Mouse (Mus musculus) forebrain, embryonic 15.5 days (tissue): ENCODE measurements around the gene Nrl. TPM values are rescaled to one million over a fixed set of nuclear protein-coding genes. Genes with fewer than 3 reads are reported as not detected.

Experiments used
- ATAC-seq: fragments of 200-750 bp; cut with Nextera tagmentation; replicated peaks from 2 replicates; pipeline ENCODE4 v1.8.0; 2017; ENCODE audit warnings: mild to moderate bottlenecking, moderate TSS enrichment, moderate library complexity
- H3K27ac ChIP-seq: fragments of 300-500 bp; sonication (generic); replicated peaks from 2 replicates; pipeline ENCODE4 v1.5.1; 2015; ENCODE audit warnings: mild to moderate bottlenecking, inconsistent platforms
- H3K27me3 ChIP-seq: fragments of 300-500 bp; sonication (generic); 2 replicates; pipeline ENCODE4 v1.6.1; 2015; ENCODE audit warnings: inconsistent platforms
- H3K36me3 ChIP-seq: fragments of 300-500 bp; sonication (generic); 2 replicates; pipeline ENCODE4 v1.6.1; 2015; ENCODE audit warnings: mild to moderate bottlenecking, inconsistent platforms
- H3K4me1 ChIP-seq: fragments of 300-500 bp; sonication (generic); 2 replicates; pipeline ENCODE4 v1.6.1; 2015; ENCODE audit warnings: inconsistent platforms
- H3K4me2 ChIP-seq: fragments of 300-500 bp; sonication (generic); replicated peaks from 2 replicates; pipeline ENCODE4 v1.6.1; 2015; ENCODE audit warnings: mild to moderate bottlenecking, inconsistent platforms
- H3K4me3 ChIP-seq: fragments of 300-500 bp; sonication (generic); 2 replicates; pipeline ENCODE4 v1.5.1; 2015; ENCODE audit warnings: mild to moderate bottlenecking, inconsistent platforms
- H3K9ac ChIP-seq: fragments of 300-500 bp; sonication (generic); replicated peaks from 2 replicates; pipeline ENCODE4 v1.6.1; 2015; ENCODE audit warnings: mild to moderate bottlenecking, inconsistent platforms
- H3K9me3 ChIP-seq: fragments of 300-500 bp; sonication (generic); 2 replicates; pipeline ENCODE4 v1.6.1; 2016; ENCODE audit warnings: inconsistent platforms
- WGBS: fragments of 180-500 bp; shearing (Covaris S2); methylation state at CpG from one replicate; pipeline ENCODE4 v1.1.7; 2015; ENCODE audit warnings: mixed read lengths; 5-methylcytosine and 5-hydroxymethylcytosine counted together
- polyA plus RNA-seq: library from polyadenylated mRNA; unstranded; fragments of >200 nt; fragmentation: Nextera tagmentation; extraction: Ambion mirVana; gene quantifications from 2 replicates; pipeline ENCODE4 v1.2.1, GENCODE M21; 2015

Gene Nrl
- polyA plus RNA-seq, 1 experiment from 2014 or later: 0.09 TPM

DNA sequence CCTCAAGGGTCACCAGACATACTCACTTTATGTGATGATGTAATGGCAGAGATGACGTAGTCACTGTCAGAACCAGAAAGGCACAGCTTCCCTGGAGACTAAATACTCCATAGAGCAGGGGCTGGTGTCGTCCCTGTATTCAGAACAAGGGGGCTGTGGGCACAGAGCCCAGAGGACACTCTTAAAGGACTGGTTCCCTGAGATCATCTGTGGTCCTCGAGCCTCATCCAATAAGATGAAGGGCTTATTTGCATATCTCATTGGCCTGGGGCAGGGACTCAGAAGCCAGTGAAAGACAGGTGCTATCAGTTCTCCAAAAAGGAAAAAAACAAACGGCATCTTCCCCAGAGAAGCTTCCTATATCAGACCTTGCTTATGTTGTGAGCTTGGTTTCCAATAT is 719 bp downstream of the Nrl start:
- Histone ChIP-seq H3K9ac (no peak overlapping the region), H3K4me1 (peaks cover 16% of the 10 kb centered on the region), H3K9me3 (no peaks in the 10 kb centered on the region), H3K27ac (no peak overlapping the region), H3K36me3 (no peaks in the 10 kb centered on the region), H3K4me3 (no peak overlapping the region), H3K27me3 (no peaks in the 10 kb centered on the region; the same call in 1 of the 2 replicates), H3K4me2 (no peak overlapping the region)
- ATAC-seq: no peak
- 54% methylated on average over 4 of the region's 4 CpGs for WGBS

DNA sequence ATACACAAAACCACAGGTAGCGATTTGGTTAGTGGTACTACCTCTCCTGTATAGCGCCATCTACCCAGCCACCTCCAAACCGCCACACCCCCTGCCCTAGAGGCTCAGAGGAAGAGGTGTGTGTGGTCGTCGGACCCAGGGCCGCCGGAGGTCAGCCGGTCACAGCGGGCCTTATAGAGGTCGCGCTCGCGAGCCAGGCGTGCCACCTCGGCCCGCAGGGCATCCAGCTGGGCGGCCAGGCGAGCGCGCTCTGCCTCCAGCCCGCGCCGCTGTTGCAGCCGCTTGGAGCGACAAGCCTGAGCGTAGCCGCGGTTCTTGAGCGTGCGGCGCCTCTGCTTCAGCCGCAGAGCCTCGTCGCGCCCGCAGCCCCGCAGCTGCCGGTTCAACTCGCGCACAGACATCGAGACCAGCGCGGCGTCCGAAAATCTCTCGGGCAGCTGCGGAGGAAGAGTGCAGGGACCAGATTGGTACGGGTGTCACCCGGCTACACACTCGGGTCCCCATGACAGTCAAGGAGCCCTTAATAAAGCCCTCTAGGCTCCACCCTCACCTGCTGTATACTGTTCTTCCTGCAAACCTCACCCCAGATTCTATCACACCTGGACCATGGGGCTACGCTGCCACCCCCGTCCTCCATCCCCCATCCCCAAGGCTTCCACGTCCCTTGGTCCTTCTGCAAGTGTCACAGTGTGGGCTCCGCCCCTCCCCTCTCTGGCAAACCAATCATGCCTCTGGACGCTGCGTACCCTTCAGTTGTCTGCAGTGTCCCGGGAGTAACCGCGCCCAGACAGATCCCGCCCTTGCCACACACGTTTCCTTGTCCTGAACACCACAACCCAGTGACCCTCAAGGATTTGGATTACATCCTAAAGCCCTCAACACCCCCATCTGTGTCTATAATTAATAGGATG is 4.1 kb downstream of the Nrl start:
- Histone ChIP-seq H3K27me3 (no peaks in the 10 kb centered on the region; the same call in 1 of the 2 replicates), H3K36me3 (no peaks in the 10 kb centered on the region), H3K9ac (peak overlapping the region; percentile 55), H3K27ac (peak overlapping the region; percentile 62), H3K9me3 (no peaks in the 10 kb centered on the region), H3K4me1 (peaks cover 19% of the 10 kb centered on the region), H3K4me3 (peak overlapping the region; percentile 54), H3K4me2 (peak overlapping the region; percentile 91)
- ATAC-seq: peak; percentile 77
- WGBS: under 1% methylated on average over 61 of the region's 61 CpGs

DNA sequence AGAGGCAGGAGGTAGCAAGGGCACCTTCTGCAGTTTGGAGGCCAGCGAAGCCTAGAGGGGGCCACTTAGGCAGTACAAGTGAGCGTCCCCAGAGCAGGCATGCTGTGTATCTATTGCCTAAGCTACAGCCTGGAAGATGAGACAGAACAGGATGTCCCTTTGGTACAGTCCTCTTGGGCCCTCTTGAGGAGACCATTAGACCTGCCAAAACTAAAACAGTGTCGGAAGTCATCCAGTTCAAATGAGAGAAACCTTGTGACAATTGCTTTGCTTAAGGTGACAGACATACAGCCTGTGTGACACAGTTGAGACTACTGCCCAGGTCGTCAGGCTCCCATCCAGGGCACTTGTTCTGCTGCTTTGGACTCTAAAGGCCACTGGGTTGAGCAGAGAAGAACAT is 5.2 kb downstream of the Nrl start:
- no peak overlapping the region for H3K27ac ChIP-seq
- no peaks in the 10 kb centered on the region; the same call in 1 of the 2 replicates for H3K27me3 ChIP-seq
- no peak for ATAC-seq
- no peak overlapping the region for H3K9ac ChIP-seq
- H3K36me3 ChIP-seq: no peaks in the 10 kb centered on the region
- H3K4me1 ChIP-seq: peaks cover 19% of the 10 kb centered on the region
- H3K9me3 ChIP-seq: no peaks in the 10 kb centered on the region
- H3K4me2 ChIP-seq: no peak overlapping the region
- H3K4me3 ChIP-seq: no peak overlapping the region
- WGBS: 61% methylated on average over 4 of the region's 4 CpGs

DNA sequence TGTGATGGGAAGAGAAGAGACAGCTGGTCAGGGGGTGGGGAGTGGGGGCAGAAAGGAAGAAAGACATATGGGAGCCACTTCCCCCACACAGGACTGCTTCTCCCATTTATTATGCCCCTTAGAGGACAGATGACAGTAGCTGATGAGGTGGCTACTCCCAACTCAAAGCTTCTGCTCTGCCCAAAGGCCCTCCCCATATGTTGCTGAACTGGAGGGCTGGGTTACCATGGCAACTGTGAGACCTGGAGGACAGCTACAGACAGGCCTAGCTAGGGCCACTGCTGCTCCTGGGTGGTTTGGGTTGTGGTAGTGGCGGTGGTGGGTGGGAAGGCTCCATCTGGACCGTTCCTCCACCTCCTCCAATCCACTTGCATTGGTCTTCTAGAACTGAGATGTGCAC is 5.9 kb downstream of the Nrl start:
- WGBS: 60% methylated on average over 2 of the region's 2 CpGs
- no peaks in the 10 kb centered on the region; the same call in 1 of the 2 replicates for H3K27me3 ChIP-seq
- H3K9me3 ChIP-seq: no peaks in the 10 kb centered on the region
- no peaks in the 10 kb centered on the region for H3K36me3 ChIP-seq
- no peak overlapping the region for H3K27ac ChIP-seq
- H3K4me1 ChIP-seq: peaks cover 19% of the 10 kb centered on the region
- peak; percentile 18; the same call in 1 of the 2 replicates for ATAC-seq
- no peak overlapping the region for H3K9ac ChIP-seq
- H3K4me2 ChIP-seq: no peak overlapping the region
- H3K4me3 ChIP-seq: no peak overlapping the region

DNA sequence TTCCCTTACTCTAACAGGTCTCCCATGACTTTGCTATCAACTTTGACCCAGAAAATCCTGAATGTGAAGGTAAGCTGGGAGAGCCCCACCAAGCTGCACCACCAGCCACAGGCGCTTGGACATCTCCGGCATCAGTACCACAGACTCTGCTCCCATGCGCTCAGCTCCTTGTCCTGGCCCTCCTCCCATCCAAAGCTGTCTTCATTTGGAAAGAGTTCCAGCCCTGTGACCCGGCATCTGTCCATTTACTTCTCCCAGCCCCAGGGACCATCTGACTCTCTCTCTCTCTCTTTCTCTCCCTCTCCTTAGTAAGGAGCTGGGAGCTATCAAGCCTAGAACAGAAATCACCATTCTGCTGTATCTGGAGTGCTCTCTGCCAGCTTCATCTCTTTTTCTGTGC is 8.9 kb downstream of the Nrl start:
- WGBS: 88% methylated on average over 4 of the region's 4 CpGs
- no peak for ATAC-seq

DNA sequence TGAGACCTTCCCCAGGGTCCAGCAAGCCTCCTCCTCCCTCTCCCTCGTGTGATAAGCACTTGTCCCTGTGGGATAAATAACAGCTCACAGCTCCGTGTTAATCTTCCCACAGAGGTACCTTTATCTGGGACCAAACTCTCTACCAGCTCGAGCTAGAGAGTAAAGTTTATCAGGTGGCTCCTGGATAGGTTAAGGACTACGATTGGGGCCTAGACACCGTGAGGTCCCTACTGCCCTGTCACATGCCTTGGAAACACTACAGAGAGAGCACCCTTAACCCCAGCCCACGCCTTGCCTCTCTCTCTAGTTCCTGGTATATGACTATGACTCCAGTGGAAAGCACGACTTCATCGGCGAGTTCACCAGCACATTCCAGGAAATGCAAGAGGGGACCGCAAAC is 10.9 kb downstream of the Nrl start:
- no peak overlapping the region for H3K9ac ChIP-seq
- no peak overlapping the region for H3K4me3 ChIP-seq
- 74% methylated on average over 10 of the region's 10 CpGs for WGBS
- ATAC-seq: no peak
- H3K4me2 ChIP-seq: no peak overlapping the region
- H3K4me1 ChIP-seq: peaks cover 16% of the 10 kb centered on the region
- H3K27me3 ChIP-seq: no peaks in the 10 kb centered on the region
- no peaks in the 10 kb centered on the region for H3K9me3 ChIP-seq
- no peaks in the 10 kb centered on the region for H3K36me3 ChIP-seq
- H3K27ac ChIP-seq: no peak overlapping the region

More for the DNA sequence above, 8.9 kb downstream of the Nrl start:
- Histone ChIP-seq H3K27ac (no peak overlapping the region), H3K9ac (no peak overlapping the region), H3K4me2 (no peak overlapping the region), H3K4me3 (no peak overlapping the region), H3K9me3 (no peaks in the 10 kb centered on the region), H3K36me3 (no peaks in the 10 kb centered on the region), H3K4me1 (peaks cover 24% of the 10 kb centered on the region), H3K27me3 (no peaks in the 10 kb centered on the region)

GRCm38 (mm10) chr14:55511037-55511436 is 13.7 kb downstream of the Nrl start:
- Histone ChIP-seq H3K9me3 (no peaks in the 10 kb centered on the region), H3K27me3 (no peaks in the 10 kb centered on the region), H3K4me1 (peaks cover 14% of the 10 kb centered on the region), H3K4me2 (no peak overlapping the region), H3K4me3 (no peak overlapping the region), H3K36me3 (0 out of 2 replicates have a peak, but pooled peaks cover 2% of the 10 kb centered on the region), H3K27ac (no peak overlapping the region), H3K9ac (no peak overlapping the region)
- WGBS: 47% methylated on average over 7 of the region's 7 CpGs
- peak; percentile 30 for ATAC-seq

GRCm38 (mm10) chr14:55510125-55510731 is 14.6 kb downstream of the Nrl start, which contains the start of gene Cpne6:
Cpne6 (plus strand) TSS chr14:55510445.
- H3K4me3 ChIP-seq: no peak within 1 kb of the TSS
- H3K4me2 ChIP-seq: no peak within 1 kb of the TSS
- 0 out of 2 replicates have a peak, but pooled peaks cover 2% of the 10 kb centered on the region for H3K36me3 ChIP-seq
- ATAC-seq: 0 out of 2 replicates have a peak, but pooled peaks have one; percentile 20
- no peaks in the 10 kb centered on the region for H3K9me3 ChIP-seq
- H3K9ac ChIP-seq: no peak within 1 kb of the TSS
- no peaks in the 10 kb centered on the region for H3K27me3 ChIP-seq
- WGBS: 72% methylated on average over 20 of the region's 22 CpGs
- peaks cover 14% of the 10 kb centered on the region for H3K4me1 ChIP-seq
- no peak within 1 kb of the TSS for H3K27ac ChIP-seq

GRCm38 (mm10) chr14:55509540-55509939 is 15.2 kb downstream of the Nrl start:
- no peak overlapping the region for H3K9ac ChIP-seq
- no peaks in the 10 kb centered on the region for H3K27me3 ChIP-seq
- peaks cover 14% of the 10 kb centered on the region for H3K4me1 ChIP-seq
- WGBS: 83% methylated on average over 10 of the region's 10 CpGs
- 0 out of 2 replicates have a peak, but pooled peaks cover 2% of the 10 kb centered on the region for H3K36me3 ChIP-seq
- H3K4me3 ChIP-seq: no peak overlapping the region
- no peaks in the 10 kb centered on the region for H3K9me3 ChIP-seq
- no peak overlapping the region for H3K4me2 ChIP-seq
- no peak for ATAC-seq
- no peak overlapping the region for H3K27ac ChIP-seq

- Histone ChIP-seq H3K9ac (no peak overlapping the region), H3K27me3 (no peaks in the 10 kb centered on the region), H3K4me1 (peaks cover 14% of the 10 kb centered on the region), H3K27ac (no peak overlapping the region), H3K4me2 (no peak overlapping the region), H3K4me3 (no peak overlapping the region), H3K9me3 (no peaks in the 10 kb centered on the region), H3K36me3 (peaks cover 2% of the 10 kb centered on the region; the same call in 1 of the 2 replicates)
- ATAC-seq: no peak
- WGBS: 56% methylated on average over 7 of the region's 7 CpGs
Observed at GRCm38 (mm10) chr14:55507801-55508200, 17.0 kb downstream of the Nrl start.

DNA sequence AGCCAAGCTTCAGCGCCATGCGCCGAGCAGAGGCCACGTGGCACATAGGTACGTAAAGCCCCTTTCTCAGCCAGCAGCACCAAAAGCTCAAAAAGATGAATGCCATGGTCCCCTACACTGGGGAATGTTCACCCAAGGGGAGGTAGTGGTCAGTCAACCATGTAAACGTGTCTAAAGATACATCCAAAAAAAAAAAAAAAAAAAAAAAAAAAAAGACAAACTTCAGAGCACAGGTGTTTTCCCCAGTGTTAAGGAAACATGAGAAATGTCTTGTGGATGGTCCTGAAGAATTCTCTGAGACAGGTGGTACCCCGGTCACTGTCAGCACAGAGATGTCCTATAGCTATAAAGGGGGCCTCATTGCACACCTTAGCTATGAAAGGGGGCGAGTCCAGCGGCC is 19.2 kb downstream of the Nrl start:
- no peak overlapping the region for H3K4me3 ChIP-seq
- no peaks in the 10 kb centered on the region for H3K27me3 ChIP-seq
- H3K4me2 ChIP-seq: no peak overlapping the region
- H3K4me1 ChIP-seq: peaks cover 4% of the 10 kb centered on the region; the same call in 1 of the 2 replicates
- WGBS: 90% methylated on average over 9 of the region's 9 CpGs
- ATAC-seq: no peak
- H3K9me3 ChIP-seq: no peaks in the 10 kb centered on the region
- no peak overlapping the region for H3K27ac ChIP-seq
- H3K36me3 ChIP-seq: peaks cover 18% of the 10 kb centered on the region
- no peak overlapping the region for H3K9ac ChIP-seq

- peaks cover 71% of the 10 kb centered on the region for H3K36me3 ChIP-seq
- no peaks in the 10 kb centered on the region for H3K9me3 ChIP-seq
- 0 out of 2 replicates have a peak overlapping the region, but pooled peaks have one; percentile 29 for H3K9ac ChIP-seq
Observed at GRCm38 (mm10) chr14:55497449-55497821, 27.3 kb downstream of the Nrl start.

More at GRCm38 (mm10) chr14:55497449-55497821, 27.3 kb downstream of the Nrl start:
- H3K27me3 ChIP-seq: no peaks in the 10 kb centered on the region
- no peak overlapping the region for H3K4me2 ChIP-seq
- H3K4me1 ChIP-seq: peaks cover 21% of the 10 kb centered on the region
- 41% methylated on average over 6 of the region's 6 CpGs for WGBS
- peak; percentile 43 for ATAC-seq
- no peak overlapping the region for H3K4me3 ChIP-seq
- H3K27ac ChIP-seq: no peak overlapping the region
